Mouse (Mus musculus): ENCODE data around the gene Gm20821.
"Not testable (repeated sequence)": the region's sequence is repeated elsewhere in the genome, so short reads cannot be mapped to it uniquely, and the experiment has no call there.

The Gm20821 gene

GRCm38 (mm10) chrY:9781504-9781903, at the start of gene Gm20821:
Gm20821 (plus strand) TSS chrY:9781804.
- not testable (repeated sequence) for DNase-seq

All from spleen, adult 18-20 months (tissue).